Mouse (Mus musculus) thymus, postnatal 0 days (tissue): ENCODE results near the gene Tfap2c. TPM values are rescaled to one million over a fixed set of nuclear protein-coding genes. Genes with fewer than 3 reads are reported as not detected.

Experiments used
- polyA plus RNA-seq: library from polyadenylated mRNA; unstranded; fragments of >200 nt; fragmentation: Nextera tagmentation; extraction: Ambion mirVana; gene quantifications from 2 replicates; pipeline ENCODE4 v1.2.1, GENCODE M21; 2015

Tfap2c gene
- polyA plus RNA-seq, 1 experiment from 2014 or later: 0.98 TPM

Other genes with a start within 250 kb of the Tfap2c start
- 4.9 and 5.1 TPM in 2 replicates for gene Fam210b, start 204.0 kb upstream of the Tfap2c start, polyA plus RNA-seq
- 107 and 108 TPM in 2 replicates for gene Aurka, start 179.1 kb upstream of the Tfap2c start, polyA plus RNA-seq
- gene Cstf1, start 178.9 kb upstream of the Tfap2c start, polyA plus RNA-seq: 48.5 and 55.2 TPM in 2 replicates
- gene Cass4, start 155.8 kb upstream of the Tfap2c start, polyA plus RNA-seq: 2.3 and 2.4 TPM in 2 replicates
- 132 and 144 TPM in 2 replicates for gene Rtf2, start 109.0 kb upstream of the Tfap2c start, polyA plus RNA-seq
- 0.84 and 2.0 TPM in 2 replicates for gene Gcnt7, start 91.0 kb upstream of the Tfap2c start, polyA plus RNA-seq
- 0.90 and 1.0 TPM in 2 replicates for gene Fam209, start 77.1 kb upstream of the Tfap2c start, polyA plus RNA-seq